In the genomic region with DNA sequence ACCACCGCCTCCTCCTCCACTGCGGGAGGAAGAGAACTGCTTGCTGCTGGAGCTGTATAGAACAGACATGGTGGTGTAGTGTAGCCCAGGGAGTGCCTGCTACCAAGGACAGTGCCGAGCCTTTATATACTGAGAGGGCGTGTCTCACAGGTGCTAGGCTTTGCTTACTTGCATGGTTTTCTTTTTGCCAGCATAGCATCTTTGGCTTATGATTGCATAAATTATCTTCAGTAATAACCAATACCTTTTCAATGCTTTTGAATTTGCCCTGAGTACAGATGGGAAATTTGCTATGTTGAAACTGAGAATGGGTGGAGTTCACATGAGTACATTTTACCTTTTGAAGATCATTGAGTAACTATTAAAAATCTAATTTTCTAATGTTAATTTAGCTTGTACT, we compare ENCODE assay signal across 9 mouse cellular contexts. TPM values are rescaled to one million over a fixed set of nuclear protein-coding genes. Genes with fewer than 3 reads are reported as not detected.
DNase-seq lines count a peak whose midpoint lies in the region; ATAC-seq and TF ChIP-seq lines count a peak whose summit lies in the region.
"Had no signal": no experiment of that assay in that cellular context is flagged by ENCODE, and none has a peak within 500 bp of the region (broad histone marks: within the 10 kb centered on the region; RNA-seq: fewer than 3 reads in every experiment).

A gene (minus strand): TSS at position 101 of the 400 bp plus-strand sequence.

- 86% methylated on average over 4 of the region's 4 CpGs for WGBS in hindbrain, embryonic 10.5 days
- 89% methylated on average over 4 of the region's 4 CpGs for WGBS in hindbrain, postnatal 0 days
- 85% methylated on average over 4 of the region's 4 CpGs for WGBS in forebrain, embryonic 13.5 days
- WGBS in limb, embryonic 14.5 days: 84% methylated on average over 4 of the region's 4 CpGs

- no peak for ATAC-seq in hindbrain, postnatal 0 days
- no peak for ATAC-seq in forebrain, embryonic 13.5 days
- no peak for ATAC-seq in limb, embryonic 14.5 days (ENCODE audit: low FRiP score, low read depth)

- H3K9ac ChIP-seq in hindbrain, postnatal 0 days (replicated peaks; ENCODE audit: low read length): no peak within 1 kb of the TSS
- H3K9ac ChIP-seq in forebrain, embryonic 13.5 days: no peak within 1 kb of the TSS
- no peak within 1 kb of the TSS for H3K9ac ChIP-seq in limb, embryonic 14.5 days (ENCODE audit: low read depth, low read length, severe bottlenecking)
- H3K9ac ChIP-seq: liver, embryonic 15.5 days had no signal

- no peaks in the 10 kb centered on the region for H3K9me3 ChIP-seq in hindbrain, embryonic 10.5 days
- H3K9me3 ChIP-seq in hindbrain, postnatal 0 days (ENCODE audit: low read length): no peaks in the 10 kb centered on the region
- H3K9me3 ChIP-seq in forebrain, embryonic 13.5 days (replicated peaks): no peaks in the 10 kb centered on the region
- H3K9me3 ChIP-seq in limb, embryonic 14.5 days (ENCODE audit: control insufficient read depth, low read length): no peaks in the 10 kb centered on the region
- H3K9me3 ChIP-seq: liver, embryonic 15.5 days had no signal

- H3K4me1 ChIP-seq in hindbrain, embryonic 10.5 days (replicated peaks): peaks cover 9% of the 10 kb centered on the region
- H3K4me1 ChIP-seq in hindbrain, postnatal 0 days (ENCODE audit: insufficient read depth, low read length): no peaks in the 10 kb centered on the region
- peaks cover 9% of the 10 kb centered on the region for H3K4me1 ChIP-seq in forebrain, embryonic 13.5 days
- H3K4me1 ChIP-seq in limb, embryonic 14.5 days (ENCODE audit: control insufficient read depth, insufficient read depth, low read length): no peaks in the 10 kb centered on the region

- no peak within 1 kb of the TSS for H3K4me2 ChIP-seq in hindbrain, postnatal 0 days (ENCODE audit: low read depth, low read length)
- H3K4me2 ChIP-seq in forebrain, embryonic 13.5 days: no peak within 1 kb of the TSS
- H3K4me2 ChIP-seq in limb, embryonic 14.5 days (replicated peaks; ENCODE audit: low read depth, low read length, severe bottlenecking): no peak within 1 kb of the TSS
- H3K4me2 ChIP-seq: liver, embryonic 15.5 days had no signal

- no peak within 1 kb of the TSS for H3K27ac ChIP-seq in hindbrain, embryonic 10.5 days
- no peak within 1 kb of the TSS for H3K27ac ChIP-seq in hindbrain, postnatal 0 days
- H3K27ac ChIP-seq in forebrain, embryonic 13.5 days: no peak within 1 kb of the TSS
- H3K27ac ChIP-seq in limb, embryonic 14.5 days (replicated peaks; ENCODE audit: low read depth, low read length): no peak within 1 kb of the TSS
- H3K27ac ChIP-seq: liver, embryonic 15.5 days had no signal

- no peak for TF ChIP-seq CTCF in hindbrain, postnatal 0 days (IDR thresholded peaks at IDR 0.05; ENCODE audit: low read depth)

- 0 out of 2 replicates have a peak, but pooled peaks cover 7% of the 10 kb centered on the region for H3K36me3 ChIP-seq in hindbrain, embryonic 10.5 days
- H3K36me3 ChIP-seq in hindbrain, postnatal 0 days (ENCODE audit: insufficient read depth, low read length): no peaks in the 10 kb centered on the region
- H3K36me3 ChIP-seq in forebrain, embryonic 13.5 days (ENCODE audit: poor library complexity, severe bottlenecking): no peaks in the 10 kb centered on the region
- no peaks in the 10 kb centered on the region for H3K36me3 ChIP-seq in limb, embryonic 14.5 days (ENCODE audit: control insufficient read depth, insufficient read depth, low read length)
- H3K36me3 ChIP-seq: liver, embryonic 15.5 days had no signal

- H3K4me3 ChIP-seq in hindbrain, embryonic 10.5 days: no peak within 1 kb of the TSS
- no peak within 1 kb of the TSS for H3K4me3 ChIP-seq in hindbrain, postnatal 0 days (ENCODE audit: low read length)
- no peak within 1 kb of the TSS for H3K4me3 ChIP-seq in forebrain, embryonic 13.5 days
- no peak within 1 kb of the TSS for H3K4me3 ChIP-seq in limb, embryonic 14.5 days (replicated peaks; ENCODE audit: low read length)
- H3K4me3 ChIP-seq: liver, embryonic 15.5 days had no signal

- TF ChIP-seq POLR2A in limb, embryonic 14.5 days (IDR thresholded peaks at IDR 0.05; ENCODE audit: borderline replicate concordance, extremely low read depth, insufficient read depth, insufficient read length): no peak

- DNase-seq in hindbrain, embryonic 10.5 days (ENCODE audit: low spot score): no peak
- DNase-seq in hindbrain, postnatal 0 days (ENCODE audit: low spot score): no peak
- peak; percentile 38 for DNase-seq in R1 (ENCODE audit: low read depth, low spot score)
- DNase-seq in limb, embryonic 14.5 days (ENCODE audit: low spot score): no peak
- no peak for DNase-seq in ovary, postnatal 14 days (ENCODE audit: low spot score)
- DNase-seq in right cerebral cortex, postnatal 10 days (ENCODE audit: low spot score in 2 of 2): no peak
- no peak for DNase-seq in ovary, postnatal 36 days (ENCODE audit: low spot score)

- peaks cover 3% of the 10 kb centered on the region; the same call in 1 of the 2 replicates for H3K27me3 ChIP-seq in hindbrain, embryonic 10.5 days (ENCODE audit: insufficient read depth, poor library complexity, severe bottlenecking)
- H3K27me3 ChIP-seq in hindbrain, postnatal 0 days (ENCODE audit: insufficient read depth, low read length): no peaks in the 10 kb centered on the region
- no peaks in the 10 kb centered on the region for H3K27me3 ChIP-seq in forebrain, embryonic 13.5 days
- no peaks in the 10 kb centered on the region for H3K27me3 ChIP-seq in limb, embryonic 14.5 days (ENCODE audit: control insufficient read depth, insufficient read depth, low read length)

RNA-seq across cellular contexts. Expression of the gene that starts here (rescaled TPM):
- 22.4 and 27.4 TPM in 2 replicates for polyA plus RNA-seq in hindbrain, embryonic 10.5 days (2016; fragmentation: Nextera tagmentation; extraction: Ambion mirVana)
- total RNA-seq in hindbrain, postnatal 0 days (2014; rRNA removed): 1.7 and 1.9 TPM in 2 replicates
- 40.4 and 45.1 TPM in 2 replicates for polyA plus RNA-seq in hindbrain, postnatal 0 days (2015; fragmentation: Nextera tagmentation; extraction: Ambion mirVana)
- 31.4 and 39.8 TPM in 2 replicates for polyA plus RNA-seq in forebrain, embryonic 13.5 days (2015; fragmentation: Nextera tagmentation; extraction: Ambion mirVana)
- polyA plus RNA-seq in limb, embryonic 14.5 days (2012; rRNA removed): 131 and 242 TPM in 2 replicates
- polyA plus RNA-seq in limb, embryonic 14.5 days (2014; fragmentation: Nextera tagmentation; extraction: Ambion mirVana): 119 and 176 TPM in 2 replicates
